Mouse (Mus musculus) 3134 (cell line): ENCODE results near the gene Sim1.

ENCODE experiments used
- DNase-seq: peaks from one replicate; pipeline ENCODE4 v3.0.0-alpha.2; 2011; ENCODE audit warnings: low spot score; ENCODE audit not compliant: insufficient read length; ENCODE audit errors: extremely low read depth

Gene Sim1

DNA sequence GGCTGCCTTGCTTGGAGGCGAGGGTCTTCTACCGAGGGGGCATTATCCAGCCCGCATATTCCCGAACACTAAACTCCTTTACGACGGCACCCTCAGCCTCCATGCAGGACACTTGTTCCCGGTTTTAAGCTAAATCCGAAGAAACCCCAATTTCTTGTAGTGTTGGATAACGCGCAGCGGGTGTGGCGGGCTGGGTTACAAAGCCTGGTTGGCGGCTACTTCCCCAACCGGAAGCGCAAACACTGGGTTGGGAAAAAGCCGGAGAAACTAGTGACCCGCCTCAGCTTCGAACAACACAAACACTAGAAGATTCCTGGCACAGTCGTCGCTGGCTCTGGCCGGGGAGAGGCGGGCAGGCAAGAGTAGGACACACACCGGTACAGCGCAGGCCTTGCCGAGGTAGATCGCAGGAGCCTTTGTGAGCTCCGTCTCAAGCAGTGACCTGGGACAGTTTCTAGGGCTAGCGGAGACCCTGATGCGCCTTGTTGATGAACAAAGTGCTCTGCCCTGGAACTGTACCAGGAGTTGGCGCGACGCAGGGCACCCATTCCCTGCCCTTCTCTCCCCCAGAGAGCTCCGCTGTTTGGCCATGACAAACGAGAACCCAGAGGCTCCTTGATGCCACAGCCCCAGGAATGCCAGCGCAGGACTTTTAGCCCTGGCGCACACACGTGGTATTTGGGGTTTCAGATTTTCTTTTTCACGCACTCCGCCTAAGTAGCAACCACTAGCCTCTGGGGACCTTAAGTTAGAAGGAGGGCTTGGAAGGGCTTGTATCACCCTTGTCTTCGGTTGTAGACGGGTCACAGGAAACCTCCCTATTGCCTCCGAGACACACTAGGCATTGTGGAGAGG lies 6.4 kb downstream of the Sim1 start:
- no peak for DNase-seq

DNA sequence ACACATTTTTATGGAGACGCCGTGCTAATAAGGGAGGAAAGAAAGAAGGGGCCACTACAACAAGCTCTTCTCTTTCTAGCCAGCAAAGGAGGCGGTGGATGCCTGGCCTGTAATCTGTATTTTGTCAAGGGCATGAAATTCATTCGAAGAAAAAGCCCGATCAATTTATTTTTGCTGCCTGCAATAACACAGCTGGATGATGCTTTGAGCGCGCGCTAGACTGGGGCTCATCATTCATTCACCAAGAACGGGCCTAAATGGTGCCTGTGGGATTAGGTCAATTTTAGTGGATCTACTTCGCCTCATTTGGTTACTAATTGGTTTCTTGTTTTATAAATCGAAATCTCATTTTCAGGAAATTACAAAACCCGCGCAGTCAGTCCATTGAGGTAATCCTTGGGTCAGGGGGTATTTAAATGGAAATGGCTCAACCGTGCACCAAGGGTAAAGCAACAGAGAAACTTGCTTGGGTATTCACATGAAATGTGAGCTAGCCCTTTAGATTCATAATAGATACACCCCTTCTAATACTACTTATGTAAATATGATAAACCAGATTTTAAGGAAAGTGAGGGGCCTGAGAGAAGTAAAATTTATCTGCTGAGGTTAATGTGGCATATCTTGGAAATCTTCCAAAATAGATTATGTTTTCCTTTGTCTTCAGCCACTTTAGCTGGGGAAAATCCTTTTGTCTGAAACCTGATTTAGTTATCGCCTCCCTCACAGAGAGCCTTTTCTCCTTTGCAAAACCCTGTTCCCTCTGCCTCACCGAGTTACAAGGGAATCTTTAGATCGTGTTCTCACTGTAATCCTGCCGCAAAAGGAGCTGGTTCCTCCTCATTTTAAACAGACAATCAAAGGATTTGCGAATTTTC lies 7.3 kb downstream of the Sim1 start:
- DNase-seq: no peak

DNA sequence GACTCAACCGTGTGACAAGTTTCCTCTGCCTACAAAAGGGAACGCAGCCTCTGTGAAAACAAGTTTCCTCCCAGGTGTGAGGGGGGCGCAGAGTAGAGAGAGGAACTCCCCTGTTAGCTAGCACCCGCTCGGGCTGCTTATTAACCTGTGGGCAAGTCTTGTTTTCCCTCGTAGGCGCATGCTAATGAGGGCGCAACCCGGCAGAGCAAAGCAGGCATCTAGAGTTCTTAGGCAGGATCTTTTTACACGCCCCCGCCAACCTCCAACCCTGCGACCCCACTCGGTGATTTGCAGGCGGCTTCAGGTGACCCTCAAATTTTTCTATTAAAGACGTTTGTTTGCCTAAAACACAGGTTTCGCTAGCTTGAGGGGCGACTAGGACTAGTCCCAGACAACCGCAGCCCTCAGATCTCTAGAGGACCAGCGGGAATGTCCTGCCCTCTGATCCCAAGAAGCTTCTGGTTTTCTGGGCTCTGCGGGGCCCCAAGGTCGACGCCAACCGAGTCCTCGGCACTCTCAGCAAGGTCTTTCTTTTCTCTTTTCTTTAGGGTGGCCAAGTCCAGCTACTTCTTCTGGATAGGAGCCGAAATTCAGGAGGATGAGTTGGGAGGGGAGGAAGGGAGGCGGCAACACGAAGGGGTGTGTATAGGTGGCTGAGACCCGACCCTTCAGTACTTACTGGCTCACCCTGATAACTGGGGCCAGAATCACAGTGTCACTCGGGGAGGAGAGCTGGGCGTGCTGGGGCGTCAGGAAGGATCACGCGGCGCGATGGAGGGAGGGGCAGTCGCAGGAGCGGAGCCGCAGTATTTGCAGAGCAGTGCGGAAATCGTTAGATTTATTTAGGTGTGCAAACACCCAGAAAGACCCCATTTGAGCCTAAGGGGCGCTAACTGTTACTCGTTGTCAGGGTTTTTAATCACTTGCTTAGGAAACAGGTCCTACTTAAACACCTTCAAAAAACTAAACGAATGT lies 8.5 kb downstream of the Sim1 start:
- no peak for DNase-seq

DNA sequence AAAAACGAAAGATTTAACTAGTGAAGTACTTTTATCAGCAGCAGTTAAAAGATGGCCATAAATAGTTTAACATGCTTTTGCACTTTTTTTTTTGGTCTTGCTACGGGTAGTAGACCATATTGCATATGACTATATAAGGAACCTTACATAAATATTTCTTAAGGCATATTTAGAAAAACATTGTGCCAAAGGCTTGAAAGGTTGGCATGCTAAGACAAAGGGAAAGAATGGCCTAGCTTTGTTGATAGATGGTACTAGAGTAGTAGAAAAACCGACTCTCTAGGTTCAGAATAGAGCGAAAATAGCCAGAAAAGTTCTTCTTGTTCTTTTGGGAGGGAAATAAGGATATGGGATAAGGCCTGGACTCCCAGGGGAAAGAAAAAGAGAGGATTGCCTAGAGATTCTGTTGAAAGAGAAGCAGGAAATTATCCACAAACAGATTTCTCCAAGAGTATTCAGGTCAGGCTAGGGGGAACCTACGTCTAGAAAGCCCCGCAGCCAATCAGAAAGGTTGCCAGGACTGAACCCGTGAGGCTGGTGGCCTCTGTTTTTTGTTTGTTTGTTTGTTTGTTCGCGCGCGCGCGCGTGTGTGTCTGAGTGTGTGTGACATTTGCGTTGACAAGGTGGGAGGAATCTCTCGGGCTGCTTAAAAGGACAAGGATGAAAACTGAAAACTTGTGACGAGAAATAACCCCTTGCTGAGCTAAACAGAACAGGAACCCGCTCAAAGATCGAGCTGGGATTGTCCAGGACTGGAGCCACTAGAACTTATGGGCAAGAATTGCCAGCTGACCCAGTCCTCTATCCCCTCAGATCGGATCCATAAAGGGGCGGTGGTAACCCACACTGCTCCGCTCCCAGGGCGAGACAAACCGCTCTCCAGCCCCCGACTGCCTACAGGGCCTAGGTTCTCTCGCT lies 9.6 kb downstream of the Sim1 start:
- no peak for DNase-seq

DNA sequence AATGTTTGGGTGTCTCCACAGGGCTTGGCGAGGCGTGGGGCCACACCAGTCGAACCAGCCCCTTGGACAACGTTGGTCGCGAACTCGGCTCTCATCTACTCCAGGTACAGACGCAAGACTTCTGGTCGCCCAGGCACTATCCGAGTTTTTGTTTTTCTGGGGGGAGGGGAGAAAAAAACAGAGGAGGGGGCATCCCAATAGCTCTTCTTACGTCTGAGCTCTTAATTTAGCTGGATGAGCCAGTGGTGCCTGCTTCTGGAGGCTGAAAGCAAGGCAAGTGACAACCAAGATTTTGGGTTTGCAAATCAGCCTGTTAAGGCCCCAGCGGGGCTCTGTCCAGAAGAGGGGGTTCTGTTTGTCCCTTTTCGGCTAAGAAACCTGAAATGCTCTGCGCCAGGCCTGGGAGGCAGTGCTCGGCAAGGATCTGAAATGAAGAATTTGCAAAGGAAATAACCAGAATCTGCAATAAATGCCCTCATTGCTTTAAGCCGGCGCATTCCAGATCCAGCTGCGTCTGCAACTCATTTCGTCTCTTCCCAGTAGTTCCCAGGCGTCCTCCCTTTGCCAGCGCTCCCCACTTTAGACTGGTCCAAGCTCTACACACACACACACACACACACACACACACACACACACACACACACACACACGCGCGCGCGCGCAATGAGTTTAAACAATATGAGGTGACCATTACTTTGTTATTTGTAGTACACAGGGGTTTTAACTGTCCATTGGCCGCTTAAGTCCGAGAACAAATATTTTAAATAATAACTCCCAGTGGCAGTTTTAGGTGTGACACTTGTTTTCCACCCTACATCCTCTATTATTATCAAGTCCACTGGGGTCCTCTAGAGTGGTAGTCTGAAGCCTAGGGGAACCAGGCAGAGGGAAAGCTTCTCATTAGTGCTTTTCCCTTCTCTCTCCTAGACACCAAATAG lies 10.5 kb downstream of the Sim1 start:
- no peak for DNase-seq

DNA sequence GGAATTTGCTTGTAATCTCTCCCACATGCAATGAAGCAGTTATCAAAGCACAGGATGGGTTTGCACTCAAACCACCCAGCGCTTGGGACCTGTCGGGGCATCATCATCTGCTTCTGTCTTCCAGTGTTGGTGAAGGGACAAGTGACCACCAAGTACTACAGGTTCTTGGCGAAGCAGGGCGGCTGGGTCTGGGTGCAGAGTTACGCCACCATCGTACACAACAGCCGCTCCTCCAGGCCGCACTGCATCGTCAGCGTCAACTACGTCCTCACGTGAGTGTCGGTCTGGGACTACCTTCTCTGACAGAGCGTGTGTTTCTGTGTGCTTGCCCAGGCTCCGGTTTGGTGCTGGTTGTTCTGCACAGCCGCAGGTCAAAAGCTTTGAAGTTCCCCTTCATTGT lies 15.8 kb downstream of the Sim1 start:
- DNase-seq: no peak

DNA sequence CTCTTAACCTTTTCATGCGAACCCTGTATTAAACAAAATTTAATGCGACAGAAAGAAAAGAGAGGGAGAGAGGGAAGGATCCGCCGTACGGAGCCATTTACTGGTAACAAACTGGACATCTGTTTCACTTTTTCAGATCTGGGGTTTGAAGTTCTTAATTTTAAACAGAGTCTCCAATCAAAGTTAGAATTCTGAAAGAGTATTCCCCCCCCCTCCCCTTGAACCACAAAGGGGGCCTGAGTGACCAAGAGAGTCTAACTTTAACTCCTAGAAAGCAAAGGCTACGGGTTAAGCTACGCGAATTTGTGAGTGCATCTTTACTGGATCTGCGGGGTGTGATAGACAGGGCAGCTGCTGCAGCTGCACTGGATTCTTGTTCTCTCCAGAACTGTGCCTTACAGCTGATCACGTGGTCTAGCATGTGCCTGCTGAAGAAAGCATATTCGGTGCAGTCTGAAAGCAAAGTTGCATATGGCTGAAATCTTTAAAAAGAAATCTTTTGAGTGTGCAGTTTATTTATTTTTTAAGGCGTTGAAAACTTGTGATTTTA lies 16.4 kb downstream of the Sim1 start:
- no peak for DNase-seq

DNA sequence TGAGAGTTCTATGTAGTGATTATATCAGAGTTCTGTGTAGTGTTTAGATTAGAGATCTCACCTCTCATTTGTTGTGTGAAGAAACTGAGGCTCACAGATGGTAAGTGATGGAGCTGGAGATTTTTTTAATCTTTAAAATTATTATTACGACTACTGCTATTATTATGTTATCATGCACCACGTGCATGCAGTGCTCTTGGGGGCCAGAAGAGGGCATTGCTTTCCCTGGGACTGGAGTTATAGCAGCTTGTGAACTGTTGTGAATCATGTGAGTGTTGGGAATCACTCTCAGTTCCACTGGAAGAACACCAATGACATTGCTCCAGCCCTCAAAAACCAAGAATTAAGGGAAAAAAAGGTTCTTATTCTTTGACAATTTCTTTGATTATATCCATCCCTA lies 21.1 kb downstream of the Sim1 start:
- no peak for DNase-seq

DNA sequence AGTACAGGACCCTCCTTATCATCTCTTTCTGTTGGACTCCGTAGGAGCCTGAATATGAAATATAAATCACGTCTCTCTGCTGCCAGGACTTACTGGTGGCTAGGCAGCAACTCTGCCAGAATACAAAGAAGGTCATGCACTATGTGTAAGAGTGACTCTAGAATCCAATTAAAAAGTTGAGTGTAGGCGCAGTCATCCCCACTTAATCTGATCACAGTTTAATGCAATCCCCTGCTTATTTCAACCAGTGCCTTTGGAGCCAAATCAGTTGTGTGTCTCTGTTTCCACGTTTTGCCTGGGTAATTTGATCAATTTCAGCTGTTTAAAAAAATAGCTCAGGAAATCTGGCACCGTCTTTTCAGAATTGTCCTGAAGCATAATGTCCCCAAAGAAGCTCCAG lies 34.7 kb downstream of the Sim1 start:
- DNase-seq: no peak

DNA sequence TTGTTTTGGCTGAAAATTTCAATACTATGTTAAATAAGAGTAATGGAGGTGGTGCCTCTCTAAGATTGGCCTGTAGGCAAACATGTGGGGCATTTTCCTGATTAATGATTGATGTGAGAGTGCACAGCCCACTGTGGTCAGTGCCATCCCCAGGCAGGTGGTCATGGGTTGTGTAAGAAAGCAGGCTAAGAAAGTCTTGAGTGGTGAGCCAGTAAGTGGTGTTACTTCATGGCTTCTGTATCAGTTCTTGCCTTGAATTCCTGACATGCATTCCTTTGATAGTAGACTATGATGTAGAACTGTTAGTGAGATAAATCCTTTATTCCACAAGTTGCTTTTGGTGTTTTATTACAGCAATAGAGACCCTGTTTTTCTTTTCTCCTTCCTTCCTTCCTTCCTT lies 41.1 kb downstream of the Sim1 start:
- DNase-seq: no peak

DNA sequence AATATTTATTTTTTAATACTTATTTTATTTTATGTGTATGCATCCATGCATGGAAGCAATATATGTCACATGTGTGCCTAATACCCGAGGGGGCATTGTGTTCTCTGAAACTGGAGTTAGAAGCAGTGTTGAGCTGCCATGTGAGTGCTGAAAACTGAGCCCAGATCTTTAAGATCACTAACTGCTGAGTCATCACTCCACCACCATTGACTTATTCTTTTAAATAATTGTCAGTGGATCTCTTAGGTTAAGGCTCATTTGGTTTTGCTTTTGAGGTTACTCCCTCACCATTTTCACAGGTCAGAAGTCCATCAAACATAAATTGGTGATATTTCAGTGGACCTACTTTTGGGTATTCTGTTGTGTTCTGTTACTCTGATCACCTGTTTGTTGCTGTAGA lies 79.1 kb downstream of the Sim1 start:
- no peak for DNase-seq

DNA sequence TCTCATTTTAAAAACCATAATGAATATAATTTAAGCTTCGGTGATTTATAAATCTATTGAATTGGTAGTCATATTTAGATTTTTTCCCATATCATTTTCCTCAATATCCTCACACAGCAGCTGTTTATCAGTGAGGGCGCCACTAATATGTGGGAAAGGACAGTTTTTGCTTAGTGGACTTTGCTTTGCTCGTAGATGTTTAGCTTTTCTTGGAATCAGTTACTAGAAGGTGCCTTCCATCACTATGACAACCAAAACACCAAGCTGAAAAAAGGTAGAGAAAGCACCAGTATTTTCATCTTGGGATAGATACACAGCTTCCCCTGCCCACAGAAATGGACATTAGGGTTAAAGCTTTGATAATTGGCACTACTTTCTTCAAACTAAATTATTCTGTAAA lies 87.3 kb downstream of the Sim1 start:
- DNase-seq: no peak

DNA sequence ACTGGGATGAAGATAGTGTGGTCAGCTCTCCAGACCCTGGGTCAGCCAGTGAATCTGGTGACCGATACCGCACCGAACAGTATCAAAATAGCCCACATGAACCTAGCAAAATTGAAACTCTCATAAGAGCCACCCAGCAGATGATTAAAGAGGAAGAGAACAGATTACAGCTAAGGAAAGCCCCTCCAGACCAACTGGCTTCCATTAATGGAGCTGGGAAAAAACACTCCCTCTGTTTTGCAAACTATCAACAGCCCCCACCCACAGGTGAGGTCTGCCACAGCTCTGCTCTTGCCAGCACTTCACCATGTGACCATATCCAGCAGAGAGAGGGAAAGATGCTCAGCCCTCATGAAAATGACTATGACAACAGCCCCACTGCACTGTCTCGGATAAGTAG lies 89.1 kb downstream of the Sim1 start:
- no peak for DNase-seq

DNA sequence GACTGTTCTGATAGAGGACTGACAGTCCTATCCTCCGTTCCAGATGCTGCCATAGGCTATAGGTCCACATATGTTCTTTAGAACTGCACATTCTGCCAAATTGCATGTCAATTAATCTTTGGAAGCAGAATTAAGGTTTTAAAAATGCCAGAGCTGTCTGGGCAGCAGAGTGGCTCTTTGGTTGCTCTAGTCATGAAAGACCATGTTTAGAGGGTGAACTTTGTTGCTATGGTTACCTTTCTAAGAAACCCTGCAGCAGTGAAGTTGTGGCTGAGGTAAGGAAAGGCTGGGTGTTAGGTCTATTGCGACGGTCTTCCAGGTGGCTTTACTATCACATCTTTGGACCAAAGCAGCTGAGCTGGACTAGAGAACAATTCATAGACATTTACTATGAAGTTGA lies 113.2 kb downstream of the Sim1 start:
- DNase-seq: no peak

DNA sequence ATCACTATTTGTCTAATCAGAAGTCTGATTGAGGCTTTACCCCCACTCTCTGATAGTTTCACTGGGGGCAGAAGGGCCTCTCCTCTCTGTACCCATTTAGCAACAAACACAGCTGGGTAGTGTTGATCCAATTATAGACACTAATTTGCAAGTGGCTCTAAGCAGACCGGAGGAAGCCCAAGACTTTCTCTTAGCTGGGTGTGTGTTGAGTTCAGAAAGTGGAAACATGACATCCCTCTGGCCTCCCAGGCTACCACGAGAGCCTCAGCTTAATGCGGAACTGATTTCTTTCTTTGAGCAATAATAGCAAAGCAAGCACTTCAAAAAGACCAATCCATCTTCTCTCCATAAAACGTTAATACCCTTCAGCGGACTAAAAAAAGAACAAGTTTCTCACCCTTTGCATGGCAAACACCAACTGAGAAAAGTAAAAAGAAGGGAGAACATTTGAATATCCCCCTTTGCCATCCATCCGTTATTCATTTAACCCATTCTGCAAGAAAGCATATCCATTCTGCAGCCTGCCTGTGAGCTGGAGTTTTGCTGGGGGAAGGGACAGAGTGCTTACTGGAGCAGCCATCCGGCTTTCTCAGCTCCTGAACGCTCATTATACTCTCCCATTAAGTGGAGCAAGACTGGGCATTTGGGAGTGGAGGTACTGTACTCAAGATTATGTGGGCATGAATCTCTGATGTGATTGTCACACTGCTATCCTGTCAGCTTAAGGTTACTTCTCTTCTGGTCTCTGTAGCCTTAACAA lies 117.0 kb downstream of the Sim1 start:
- no peak for DNase-seq

DNA sequence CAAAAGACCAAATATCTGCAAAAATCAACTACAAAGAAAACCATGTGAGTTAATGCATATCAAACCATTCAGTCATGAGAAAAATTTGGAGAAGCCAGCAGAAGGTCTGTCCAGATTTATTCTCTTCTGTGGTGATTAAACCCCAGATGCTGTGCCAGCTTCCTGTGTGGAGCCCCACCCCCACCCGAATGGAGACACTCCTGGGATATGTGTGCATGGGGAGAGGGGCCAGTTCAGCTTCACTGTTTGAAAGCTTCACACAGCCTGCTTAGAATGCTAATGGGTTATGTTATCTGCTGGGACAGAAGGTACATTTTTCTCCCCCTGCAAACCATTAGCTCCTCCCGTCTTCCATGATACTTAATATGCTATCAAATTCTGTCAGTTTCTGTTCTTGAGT lies 120.3 kb downstream of the Sim1 start:
- no peak for DNase-seq

DNA sequence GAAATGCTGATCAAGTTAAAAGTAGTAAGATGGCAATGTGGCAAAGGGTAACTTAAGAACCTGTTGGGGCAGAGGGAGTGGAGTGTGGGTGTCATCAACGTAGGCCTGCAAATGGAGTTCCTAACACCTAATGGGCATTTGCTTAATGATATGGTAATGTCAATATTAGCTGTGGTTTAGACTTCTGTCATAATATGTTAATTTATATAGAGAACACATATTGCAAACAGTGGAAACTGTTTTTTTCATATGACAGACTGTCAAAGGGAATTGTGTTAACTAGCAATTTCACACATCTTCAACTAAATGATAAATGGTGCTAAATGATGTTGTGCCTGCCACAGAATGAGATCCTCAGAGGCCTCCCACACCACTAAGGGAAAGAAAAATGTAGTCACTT lies 120.8 kb downstream of the Sim1 start:
- no peak for DNase-seq
